Mouse (Mus musculus) bone marrow, adult 2 months (tissue): ENCODE results near the gene Gcnt3. TPM values are rescaled to one million over a fixed set of nuclear protein-coding genes. Genes with fewer than 3 reads are reported as not detected.

Experiments used
- H3K27ac ChIP-seq: fragments of 200-500 bp; 2 replicates; pipeline ENCODE4 v1.5.1; 2012; ENCODE audit warnings: low read depth, mild to moderate bottlenecking, control low read depth, inconsistent platforms, low read length; ENCODE audit not compliant: control insufficient read depth, poor library complexity, insufficient read depth
- H3K4me1 ChIP-seq: fragments of 200-500 bp; 2 replicates; pipeline ENCODE4 v1.6.1; 2011; ENCODE audit warnings: low read length; ENCODE audit not compliant: control insufficient read depth, insufficient read depth
- H3K4me3 ChIP-seq: fragments of 200-500 bp; replicated peaks from 2 replicates; pipeline ENCODE3; 2011; ENCODE audit warnings: mild to moderate bottlenecking, low read depth, low read length, control low read depth; ENCODE audit not compliant: control insufficient read depth
- CTCF ChIP-seq: fragments of 200-500 bp; IDR thresholded peaks from 2 replicates; pipeline ENCODE4 v1.5.1; 2011; ENCODE audit warnings: low read length, control low read depth; ENCODE audit not compliant: control insufficient read depth, insufficient read depth
- POLR2A ChIP-seq: fragments of 200-500 bp; IDR thresholded peaks from 2 replicates; pipeline ENCODE4 v1.6.1; 2011; ENCODE audit warnings: low read depth, mild to moderate bottlenecking, control low read depth, low read length, borderline replicate concordance; ENCODE audit not compliant: control insufficient read depth
- WGBS: fragments of 180-500 bp; shearing (Covaris S2); methylation state at CpG from one replicate; pipeline ENCODE4 v1.1.7; 2018; 5-methylcytosine and 5-hydroxymethylcytosine counted together
- polyA plus RNA-seq: library from polyadenylated mRNA; stranded (reverse); fragments of >200 nt; gene quantifications from 2 replicates; pipeline ENCODE4 v1.2.4, GENCODE M21; 2011; ENCODE audit warnings: low replicate concordance; ENCODE audit not compliant: missing spikeins, insufficient read depth, insufficient read length

The Gcnt3 gene
- polyA plus RNA-seq, 1 experiment = 0.70 TPM

DNA sequence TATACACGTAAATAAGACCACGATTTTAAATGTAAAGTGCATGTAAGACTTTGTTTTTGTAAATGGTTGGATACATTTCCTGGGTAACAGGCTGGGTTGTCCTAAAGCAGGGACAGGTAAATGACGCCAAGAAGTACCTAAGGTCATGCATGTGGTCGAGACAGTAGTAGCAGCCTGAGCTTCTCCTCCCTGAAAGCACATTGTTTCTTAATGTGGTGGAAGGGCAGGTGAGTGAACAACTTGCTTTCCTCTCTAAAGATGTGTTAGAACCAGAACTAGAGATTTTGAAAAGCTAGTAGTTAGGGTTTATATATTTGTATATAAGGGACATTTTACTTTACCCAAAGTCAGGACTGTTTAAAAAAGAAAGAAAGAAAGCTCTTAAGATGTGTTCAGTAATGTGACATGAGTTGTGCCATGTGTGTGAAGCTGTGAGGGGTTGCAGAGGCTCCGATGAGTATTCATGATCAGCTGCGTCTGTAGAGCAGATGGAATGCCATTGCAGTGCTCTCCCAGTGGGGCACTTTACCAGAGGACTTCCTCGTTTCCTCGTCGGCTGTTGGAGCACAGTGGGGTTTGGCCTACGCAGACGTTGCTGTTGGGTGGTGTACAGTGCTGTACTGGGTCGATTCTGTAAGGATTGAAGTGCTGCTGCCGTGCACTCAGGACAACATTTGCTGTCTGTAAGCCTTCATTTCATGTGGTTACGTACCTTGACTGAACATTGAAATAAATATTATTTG lies 30.2 kb downstream of the Gcnt3 start:
- Histone ChIP-seq H3K27ac (no peak overlapping the region), H3K4me3 (no peak overlapping the region), H3K4me1 (no peaks in the 10 kb centered on the region; the same call in 1 of the 2 replicates)
- 73% methylated on average over 14 of the region's 14 CpGs for WGBS
- TF ChIP-seq POLR2A (no peak), CTCF (no peak)

GRCm38 (mm10) chr9:70006984-70007383 lies 30.9 kb downstream of the Gcnt3 start:
- Histone ChIP-seq H3K27ac (no peak overlapping the region), H3K4me3 (no peak overlapping the region), H3K4me1 (no peaks in the 10 kb centered on the region; the same call in 1 of the 2 replicates)
- TF ChIP-seq CTCF (no peak), POLR2A (no peak)
- 64% methylated on average over 5 of the region's 5 CpGs for WGBS

DNA sequence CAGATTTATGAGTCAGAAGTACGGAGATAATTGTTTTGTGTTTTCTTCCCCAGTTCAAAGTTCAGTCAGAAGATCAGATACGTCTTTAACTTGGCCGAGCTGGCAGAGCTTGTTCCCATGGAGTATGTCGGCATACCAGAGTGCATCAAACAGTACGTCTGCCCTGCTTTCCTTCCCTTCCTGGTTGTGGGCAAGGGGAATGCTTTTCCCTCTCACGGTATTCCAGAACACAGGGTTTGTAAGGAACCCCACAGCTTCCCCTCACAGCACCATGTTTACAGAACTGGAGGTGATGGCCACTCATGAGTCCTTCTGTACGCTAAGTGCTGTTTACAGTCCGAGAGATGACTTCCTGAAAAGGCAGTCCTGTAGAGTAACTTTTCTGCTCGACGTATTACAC lies 34.4 kb downstream of the Gcnt3 start:
- H3K4me3 ChIP-seq = no peak overlapping the region
- no peak overlapping the region for H3K27ac ChIP-seq
- WGBS = 91% methylated on average over 10 of the region's 10 CpGs
- no peak for TF ChIP-seq POLR2A
- TF ChIP-seq CTCF = no peak
- no peaks in the 10 kb centered on the region; the same call in 1 of the 2 replicates for H3K4me1 ChIP-seq

- TF ChIP-seq CTCF (no peak), POLR2A (no peak)
- Histone ChIP-seq H3K27ac (no peak overlapping the region), H3K4me1 (no peaks in the 10 kb centered on the region), H3K4me3 (no peak overlapping the region)
- WGBS = 82% methylated on average over 1 of the region's 1 CpGs
These were observed 38.6 kb downstream of the Gcnt3 start for GRCm38 (mm10) chr9:69999318-69999717.

GRCm38 (mm10) chr9:69994547-69994946 lies 43.3 kb downstream of the Gcnt3 start:
- 83% methylated on average over 5 of the region's 5 CpGs for WGBS
- H3K4me3 ChIP-seq = no peak overlapping the region
- no peak overlapping the region for H3K27ac ChIP-seq
- no peak for TF ChIP-seq CTCF
- no peak for TF ChIP-seq POLR2A
- no peaks in the 10 kb centered on the region; the same call in none of the 2 replicates for H3K4me1 ChIP-seq

DNA sequence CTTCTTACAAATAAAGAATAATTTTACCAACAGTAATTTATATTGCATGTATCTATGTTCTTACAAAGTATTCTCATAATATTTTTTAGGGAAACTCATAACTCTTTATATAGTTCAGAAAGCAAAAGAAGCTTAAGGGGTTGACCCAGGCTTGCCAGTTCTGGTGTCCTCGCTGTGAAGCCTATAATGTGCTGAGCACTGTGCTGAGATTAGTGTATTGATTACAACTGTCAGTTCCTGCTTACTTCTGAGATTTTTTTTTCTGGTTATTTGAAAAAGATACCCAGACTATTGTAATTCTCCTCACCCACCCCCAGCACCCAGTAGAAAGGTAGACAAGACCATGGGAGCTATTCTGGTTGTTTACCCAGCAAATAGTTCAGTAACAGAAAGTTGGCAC lies 44.4 kb downstream of the Gcnt3 start:
- Histone ChIP-seq H3K4me3 (no peak overlapping the region), H3K27ac (no peak overlapping the region), H3K4me1 (no peaks in the 10 kb centered on the region; the same call in none of the 2 replicates)
- TF ChIP-seq POLR2A = no peak
- TF ChIP-seq CTCF = no peak
- 65% methylated on average over 1 of the region's 1 CpGs for WGBS

DNA sequence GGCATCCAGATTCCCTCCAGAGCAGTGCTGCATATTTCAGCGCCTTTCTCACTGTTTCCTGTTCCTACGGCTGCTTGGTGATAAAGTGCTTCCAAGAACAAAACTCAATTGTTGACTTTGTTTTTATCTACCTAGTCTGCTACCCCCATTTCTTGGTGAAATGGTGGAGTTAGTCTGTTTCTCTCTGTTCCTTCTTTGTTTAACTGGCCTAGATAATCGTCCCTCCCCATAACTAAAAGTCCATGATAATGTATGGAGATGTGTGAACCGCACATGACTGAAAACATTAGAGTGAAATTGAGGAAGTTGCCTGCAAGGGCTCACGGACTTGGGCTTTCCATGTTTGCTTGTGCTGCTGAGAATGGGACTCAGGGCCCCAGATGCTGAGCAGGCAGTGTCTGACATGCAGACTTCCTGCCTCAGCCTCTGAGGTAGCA lies 45.0 kb downstream of the Gcnt3 start:
- Histone ChIP-seq H3K4me1 (no peaks in the 10 kb centered on the region; the same call in none of the 2 replicates), H3K27ac (no peak overlapping the region), H3K4me3 (no peak overlapping the region)
- WGBS = 8% methylated on average over 5 of the region's 5 CpGs
- TF ChIP-seq POLR2A (no peak), CTCF (no peak)

- H3K27ac ChIP-seq = no peak overlapping the region
- no peaks in the 10 kb centered on the region; the same call in none of the 2 replicates for H3K4me1 ChIP-seq
- WGBS = 8% methylated on average over 5 of the region's 5 CpGs
- H3K4me3 ChIP-seq = peak overlapping the region; percentile 33
- TF ChIP-seq POLR2A (no peak), CTCF (no peak)
These were observed 47.5 kb downstream of the Gcnt3 start for GRCm38 (mm10) chr9:69990346-69990745.
